Comparison of ENCODE assay signal across 14 mouse cellular contexts in genomic region chr17:84261010-84261409, GRCm38 (mm10).
DNase-seq lines count a peak whose midpoint lies in the region; ATAC-seq lines count a peak whose summit lies in the region.
"Had no signal": no experiment of that assay in that cellular context is flagged by ENCODE, and none has a peak within 500 bp of the region (broad histone marks: within the 10 kb centered on the region; RNA-seq: fewer than 3 reads in every experiment).

No protein-coding gene starts in this region.

- H3K27me3 ChIP-seq in kidney, embryonic 14.5 days (ENCODE audit: control insufficient read depth, insufficient read depth, low read length): no peaks in the 10 kb centered on the region
- H3K27me3 ChIP-seq in embryonic facial prominence, embryonic 12.5 days: no peaks in the 10 kb centered on the region
- H3K27me3 ChIP-seq in limb, embryonic 12.5 days: no peaks in the 10 kb centered on the region
- H3K27me3 ChIP-seq in stomach, embryonic 14.5 days (ENCODE audit: control insufficient read depth, insufficient read depth, low read length): no peaks in the 10 kb centered on the region
- H3K27me3 ChIP-seq: midbrain, embryonic 12.5 days had no signal

- H3K4me3 ChIP-seq in kidney, embryonic 14.5 days (ENCODE audit: low read length): no peak overlapping the region
- H3K4me3 ChIP-seq in embryonic facial prominence, embryonic 12.5 days: no peak overlapping the region
- H3K4me3 ChIP-seq in limb, embryonic 12.5 days (replicated peaks): no peak overlapping the region
- no peak overlapping the region for H3K4me3 ChIP-seq in stomach, embryonic 14.5 days (ENCODE audit: low read depth, low read length)
- H3K4me3 ChIP-seq: erythroblast, embryonic 14.5 days; midbrain, embryonic 12.5 days had no signal

- peak overlapping the region; percentile 5; the same call in 1 of the 2 replicates for H3K27ac ChIP-seq in kidney, embryonic 14.5 days (ENCODE audit: low read depth, low read length)
- no peak overlapping the region for H3K27ac ChIP-seq in embryonic facial prominence, embryonic 12.5 days
- H3K27ac ChIP-seq in limb, embryonic 12.5 days: peak overlapping the region; percentile 62; the same call in 1 of the 2 replicates
- peak overlapping the region; percentile 10; the same call in 1 of the 2 replicates for H3K27ac ChIP-seq in stomach, embryonic 14.5 days (ENCODE audit: low read length)
- H3K27ac ChIP-seq: kidney, postnatal 0 days; midbrain, embryonic 12.5 days had no signal

- DNase-seq in kidney, adult 8-10 months: no peak
- no peak for DNase-seq in heart, adult 9 months (ENCODE audit: low spot score in 2 of 2)
- DNase-seq in left cerebral cortex, adult 9 months (ENCODE audit: low spot score in 2 of 2): no peak
- DNase-seq: heart, postnatal 10 days; left cerebral cortex, postnatal 4 days; lung, postnatal 10 days; right cerebral cortex, postnatal 25 days had no signal

- H3K4me1 ChIP-seq in kidney, embryonic 14.5 days (ENCODE audit: control insufficient read depth, insufficient read depth, low read length): peaks cover 46% of the 10 kb centered on the region
- H3K4me1 ChIP-seq in embryonic facial prominence, embryonic 12.5 days: peaks cover 13% of the 10 kb centered on the region
- H3K4me1 ChIP-seq in limb, embryonic 12.5 days (replicated peaks): peaks cover 76% of the 10 kb centered on the region
- peaks cover 30% of the 10 kb centered on the region for H3K4me1 ChIP-seq in stomach, embryonic 14.5 days (ENCODE audit: control insufficient read depth, insufficient read depth, low read length)

- H3K9me3 ChIP-seq in kidney, embryonic 14.5 days (ENCODE audit: control insufficient read depth, low read length): no peaks in the 10 kb centered on the region
- H3K9me3 ChIP-seq in embryonic facial prominence, embryonic 12.5 days: no peaks in the 10 kb centered on the region
- no peaks in the 10 kb centered on the region for H3K9me3 ChIP-seq in limb, embryonic 12.5 days
- H3K9me3 ChIP-seq in stomach, embryonic 14.5 days (ENCODE audit: control insufficient read depth, low read depth, low read length): no peaks in the 10 kb centered on the region
- H3K9me3 ChIP-seq: midbrain, embryonic 12.5 days had no signal

- no peaks in the 10 kb centered on the region for H3K36me3 ChIP-seq in kidney, embryonic 14.5 days (ENCODE audit: control insufficient read depth, insufficient read depth, low read length)
- H3K36me3 ChIP-seq in embryonic facial prominence, embryonic 12.5 days: no peaks in the 10 kb centered on the region
- H3K36me3 ChIP-seq in limb, embryonic 12.5 days: no peaks in the 10 kb centered on the region
- no peaks in the 10 kb centered on the region for H3K36me3 ChIP-seq in stomach, embryonic 14.5 days (ENCODE audit: control insufficient read depth, insufficient read depth, low read length)

- no peak overlapping the region for H3K4me2 ChIP-seq in kidney, embryonic 14.5 days (replicated peaks; ENCODE audit: low read depth, low read length)
- no peak overlapping the region for H3K4me2 ChIP-seq in embryonic facial prominence, embryonic 12.5 days (replicated peaks)
- no peak overlapping the region for H3K4me2 ChIP-seq in limb, embryonic 12.5 days
- H3K4me2 ChIP-seq in stomach, embryonic 14.5 days (replicated peaks; ENCODE audit: low read depth, low read length): no peak overlapping the region
- H3K4me2 ChIP-seq: midbrain, embryonic 12.5 days had no signal

- H3K9ac ChIP-seq in kidney, embryonic 14.5 days (ENCODE audit: low read depth, low read length): no peak overlapping the region
- H3K9ac ChIP-seq in embryonic facial prominence, embryonic 12.5 days: no peak overlapping the region
- no peak overlapping the region for H3K9ac ChIP-seq in limb, embryonic 12.5 days (replicated peaks)
- H3K9ac ChIP-seq in stomach, embryonic 14.5 days (replicated peaks; ENCODE audit: low read depth, low read length): no peak overlapping the region
- H3K9ac ChIP-seq: midbrain, embryonic 12.5 days had no signal

- ATAC-seq in kidney, embryonic 14.5 days (ENCODE audit: low FRiP score, low TSS enrichment): 0 out of 2 replicates have a peak, but pooled peaks have one; percentile 29
- 0 out of 2 replicates have a peak, but pooled peaks have one; percentile 15 for ATAC-seq in embryonic facial prominence, embryonic 12.5 days (ENCODE audit: insufficient number of reproducible peaks, insufficient read depth, low FRiP score, low TSS enrichment)
- ATAC-seq in limb, embryonic 12.5 days (ENCODE audit: insufficient number of reproducible peaks, insufficient read depth, low FRiP score, low TSS enrichment, low read depth): no peak
- 0 out of 2 replicates have a peak, but pooled peaks have one; percentile 42 for ATAC-seq in stomach, embryonic 14.5 days (ENCODE audit: insufficient number of reproducible peaks, insufficient read depth, low FRiP score, low read depth)
